Mouse (Mus musculus) retina, postnatal 7 days (tissue): ENCODE data around the gene Tut4.

ENCODE experiments used
- DNase-seq: peaks from one replicate; pipeline ENCODE4 v3.0.0-alpha.2; 2012; ENCODE audit warnings: low read depth, low spot score

Tut4 gene

GRCm38 (mm10) chr4:108459231-108460155 lies at the start of gene Tut4:
Gene Tut4, plus strand, starts transcription at chr4:108459426.
- peak; percentile 90 for DNase-seq

- no peak for DNase-seq
Measured at GRCm38 (mm10) chr4:108424587-108424986, 34.6 kb upstream of the Tut4 start.

GRCm38 (mm10) chr4:108427719-108428340 lies 31.4 kb upstream of the Tut4 start:
- no peak for DNase-seq

- no peak for DNase-seq
Measured at GRCm38 (mm10) chr4:108428341-108428721, 30.9 kb upstream of the Tut4 start.

- DNase-seq = no peak
Measured at GRCm38 (mm10) chr4:108430656-108431560, 28.3 kb upstream of the Tut4 start.

- DNase-seq = no peak
Measured at GRCm38 (mm10) chr4:108431561-108431936, 27.7 kb upstream of the Tut4 start.

GRCm38 (mm10) chr4:108433341-108433740 lies 25.9 kb upstream of the Tut4 start:
- DNase-seq = no peak

GRCm38 (mm10) chr4:108434221-108434620 lies 25.0 kb upstream of the Tut4 start:
- DNase-seq = no peak

- DNase-seq = no peak
Measured at GRCm38 (mm10) chr4:108434781-108435180, 24.4 kb upstream of the Tut4 start.

- DNase-seq = no peak
Measured at GRCm38 (mm10) chr4:108435646-108436045, 23.6 kb upstream of the Tut4 start.

GRCm38 (mm10) chr4:108436225-108436624 lies 23.0 kb upstream of the Tut4 start:
- DNase-seq = no peak

- no peak for DNase-seq
Measured at GRCm38 (mm10) chr4:108438082-108438840, 21.0 kb upstream of the Tut4 start.

GRCm38 (mm10) chr4:108448091-108448490 lies 11.1 kb upstream of the Tut4 start:
- no peak for DNase-seq

GRCm38 (mm10) chr4:108456028-108456427 lies 3.2 kb upstream of the Tut4 start:
- DNase-seq = no peak

GRCm38 (mm10) chr4:108458201-108458741 lies 955 bp upstream of the Tut4 start:
- DNase-seq = no peak

GRCm38 (mm10) chr4:108460156-108460923 lies 1.1 kb downstream of the Tut4 start:
- no peak for DNase-seq

- DNase-seq = no peak
Measured at GRCm38 (mm10) chr4:108461262-108461903, 2.2 kb downstream of the Tut4 start.

GRCm38 (mm10) chr4:108473586-108473985 lies 14.4 kb downstream of the Tut4 start:
- no peak for DNase-seq

GRCm38 (mm10) chr4:108482776-108483175 lies 23.6 kb downstream of the Tut4 start:
- DNase-seq = no peak

GRCm38 (mm10) chr4:108484230-108484629 lies 25.0 kb downstream of the Tut4 start:
- no peak for DNase-seq
